Mouse (Mus musculus) layer of hippocampus, adult 8-10 months (tissue): ENCODE data around the gene Ptma. TPM values are rescaled to one million over a fixed set of nuclear protein-coding genes. Genes with fewer than 3 reads are reported as not detected.
A peak's percentile ranks its signal among the peaks of the same experiment; 100 is the strongest.
"Not testable (repeated sequence)": the region's sequence is repeated elsewhere in the genome, so short reads cannot be mapped to it uniquely, and the experiment has no call there.

Experiments
- DNase-seq, 2 experiments: peaks; one replicate each; pipeline ENCODE4 v3.0.0; 2022; ENCODE audit warnings: low spot score in 2 of 2
- total RNA-seq, 4 experiments: library from RNA; stranded (reverse); gene quantifications; 2 replicates each; pipeline ENCODE4 v1.2.4; 2022

The Ptma gene
- total RNA-seq: 100 to 1,000 TPM; 420 to 464 (median 444) TPM

GRCm38 (mm10) chr1:86526116-86526788 is at the start of gene Ptma:
TSS of gene Ptma (plus strand) at chr1:86526726.
- peak; percentile 99 for DNase-seq

GRCm38 (mm10) chr1:86477738-86478285 is 48.7 kb upstream of the Ptma start:
- no peak for DNase-seq

GRCm38 (mm10) chr1:86479099-86479825 is 47.3 kb upstream of the Ptma start:
- DNase-seq: no peak

- DNase-seq: no peak
These were observed 46.2 kb upstream of the Ptma start for GRCm38 (mm10) chr1:86480288-86480687.

GRCm38 (mm10) chr1:86480735-86481447 is 45.6 kb upstream of the Ptma start:
- no peak for DNase-seq

GRCm38 (mm10) chr1:86481468-86481867 is 45.1 kb upstream of the Ptma start:
- no peak for DNase-seq

GRCm38 (mm10) chr1:86482288-86482687 is 44.2 kb upstream of the Ptma start:
- DNase-seq: no peak

- no peak for DNase-seq
These were observed 43.8 kb upstream of the Ptma start for GRCm38 (mm10) chr1:86482761-86483160.

- DNase-seq: no peak
These were observed 41.2 kb upstream of the Ptma start for GRCm38 (mm10) chr1:86485346-86485745.

- not testable (repeated sequence) for DNase-seq
These were observed 40.7 kb upstream of the Ptma start for GRCm38 (mm10) chr1:86485858-86486257.

GRCm38 (mm10) chr1:86486703-86487294 is 39.7 kb upstream of the Ptma start:
- no peak for DNase-seq

GRCm38 (mm10) chr1:86487295-86487907 is 39.1 kb upstream of the Ptma start:
- peak; percentile 99 to 100 for DNase-seq

- DNase-seq: no peak
These were observed 38.6 kb upstream of the Ptma start for GRCm38 (mm10) chr1:86487908-86488314.

GRCm38 (mm10) chr1:86488326-86488725 is 38.2 kb upstream of the Ptma start:
- no peak for DNase-seq

- DNase-seq: no peak
These were observed 37.8 kb upstream of the Ptma start for GRCm38 (mm10) chr1:86488774-86489173.

GRCm38 (mm10) chr1:86489901-86490300 is 36.6 kb upstream of the Ptma start:
- no peak for DNase-seq

GRCm38 (mm10) chr1:86490697-86491096 is 35.8 kb upstream of the Ptma start:
- DNase-seq: no peak

GRCm38 (mm10) chr1:86491533-86492094 is 34.9 kb upstream of the Ptma start:
- DNase-seq: no peak

- no peak for DNase-seq
These were observed 34.1 kb upstream of the Ptma start for GRCm38 (mm10) chr1:86492095-86493070.

GRCm38 (mm10) chr1:86493783-86494182 is 32.7 kb upstream of the Ptma start:
- no peak for DNase-seq
